Mouse (Mus musculus) retina, adult 2 months (tissue): ENCODE data around the gene Rpa2.
"Not testable (repeated sequence)": the region's sequence is repeated elsewhere in the genome, so short reads cannot be mapped to it uniquely, and the experiment has no call there.

Experiments
- DNase-seq: peaks from one replicate; pipeline ENCODE4 v3.0.0-alpha.2; 2012; ENCODE audit warnings: low read depth, low spot score

Rpa2 gene

GRCm38 (mm10) chr4:132762602-132763001 lies 5.5 kb upstream of the Rpa2 start:
- no peak for DNase-seq

- DNase-seq, result not testable (repeated sequence)
Observed at GRCm38 (mm10) chr4:132763125-132763524, 5.0 kb upstream of the Rpa2 start.

DNA sequence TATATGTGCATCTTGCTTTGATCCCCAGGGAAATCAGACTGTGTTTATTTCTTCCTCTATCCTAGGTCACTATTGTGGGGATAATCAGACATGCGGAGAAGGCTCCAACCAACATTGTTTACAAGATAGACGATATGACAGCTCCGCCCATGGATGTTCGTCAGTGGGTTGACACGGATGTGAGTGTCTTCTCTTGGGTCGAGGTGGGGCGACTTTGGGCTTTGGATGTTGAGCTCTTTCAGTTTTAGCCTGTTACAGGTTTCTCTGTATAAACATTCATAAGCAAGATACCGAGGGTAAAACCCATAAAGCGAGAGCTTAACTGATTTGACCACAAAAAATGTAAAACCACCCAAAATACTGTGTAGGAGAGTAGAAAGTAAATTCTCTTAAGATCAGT lies 3.6 kb downstream of the Rpa2 start:
- DNase-seq, result no peak

- no peak for DNase-seq
Observed at GRCm38 (mm10) chr4:132774905-132775304, 6.8 kb downstream of the Rpa2 start.

DNA sequence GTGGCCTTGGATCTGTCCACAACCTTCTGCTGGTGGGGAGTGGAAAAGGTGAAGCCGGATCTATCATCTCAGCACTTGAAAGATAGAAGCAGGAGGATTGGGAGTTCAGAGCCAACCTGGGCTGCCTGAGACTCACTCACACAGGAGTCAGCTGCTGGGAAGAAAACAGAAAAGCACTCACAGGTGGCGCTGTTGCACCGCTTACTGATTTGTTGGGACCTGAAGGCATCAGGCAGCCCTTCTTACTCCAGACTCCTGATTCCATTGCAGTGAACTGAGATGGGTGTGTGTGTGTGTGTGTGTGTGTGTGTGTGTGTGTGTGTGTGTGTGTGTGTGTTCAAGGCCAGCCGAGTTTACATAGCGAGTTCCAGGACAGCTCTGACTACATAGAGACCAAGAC lies 8.6 kb downstream of the Rpa2 start:
- DNase-seq, result no peak

DNA sequence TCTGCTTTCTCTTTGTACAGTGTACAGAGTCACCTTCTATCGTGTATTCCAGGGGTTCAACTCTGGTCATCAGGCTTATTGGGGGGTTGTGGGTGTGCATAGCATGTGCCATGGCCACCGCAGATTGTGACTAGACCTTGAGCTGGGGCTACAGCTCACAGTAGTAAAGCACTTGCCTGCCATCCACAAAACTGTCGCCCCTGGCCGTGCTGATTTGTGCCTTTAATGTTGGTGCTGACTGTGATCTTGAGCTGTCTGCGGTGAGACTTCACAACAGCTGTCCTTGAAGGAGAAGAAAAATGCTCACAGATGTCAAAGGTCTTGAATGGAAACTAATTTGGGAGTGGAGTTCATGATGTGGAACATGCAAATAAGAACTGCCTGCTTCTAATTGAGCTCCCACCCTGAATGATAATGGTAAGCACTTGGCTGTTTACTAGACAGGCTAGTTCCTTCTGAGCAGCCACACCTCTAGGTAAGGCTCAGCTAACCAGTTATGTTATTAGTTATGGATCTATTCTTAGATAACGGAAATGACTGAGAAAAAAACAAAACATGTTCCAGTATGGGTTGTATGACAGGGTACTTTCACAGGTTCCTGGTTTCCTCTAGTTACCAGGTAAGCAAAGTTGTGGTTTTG lies 10.6 kb downstream of the Rpa2 start:
- no peak for DNase-seq

GRCm38 (mm10) chr4:132780288-132780687 lies 12.2 kb downstream of the Rpa2 start:
- no peak for DNase-seq

DNA sequence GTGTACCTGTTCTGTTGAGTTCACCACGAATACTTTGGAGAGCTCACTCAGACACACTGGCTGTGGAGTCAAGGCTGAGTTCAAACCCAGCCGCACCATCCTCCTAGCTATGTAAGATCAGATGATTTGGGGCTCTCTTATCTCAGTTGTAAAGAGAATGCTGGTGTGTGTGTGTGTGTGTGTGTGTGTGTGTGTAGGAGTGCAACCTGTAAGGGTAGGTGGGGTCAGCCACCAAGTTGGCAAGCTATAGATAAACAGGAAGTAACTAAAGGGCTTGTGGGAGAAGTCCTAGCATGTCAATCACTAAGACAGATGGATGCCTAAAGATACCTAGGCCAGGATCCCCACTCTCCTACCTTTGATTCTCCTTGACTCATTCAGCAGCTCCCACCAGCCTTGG lies 15.6 kb downstream of the Rpa2 start:
- no peak for DNase-seq

DNA sequence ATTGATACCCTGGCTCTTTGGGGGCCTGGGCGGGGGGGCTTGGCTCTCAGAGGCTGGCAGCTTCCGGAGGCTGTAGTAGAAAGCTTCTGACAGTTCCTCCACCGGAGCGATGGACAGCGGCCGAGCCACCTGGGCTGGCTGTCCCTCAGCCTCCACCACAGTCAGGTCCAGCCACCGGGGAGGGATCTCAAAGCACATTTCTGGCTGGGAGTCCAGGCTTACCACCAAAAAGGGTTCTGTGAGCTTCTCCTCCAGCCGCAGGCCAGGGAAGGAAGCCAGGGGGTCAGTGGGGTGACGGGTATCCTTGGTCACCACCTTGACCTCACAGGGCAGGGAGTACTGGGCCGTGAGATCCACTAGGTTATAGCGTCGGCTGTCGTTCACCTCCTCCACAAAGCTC lies 17.1 kb downstream of the Rpa2 start:
- DNase-seq, result no peak

DNA sequence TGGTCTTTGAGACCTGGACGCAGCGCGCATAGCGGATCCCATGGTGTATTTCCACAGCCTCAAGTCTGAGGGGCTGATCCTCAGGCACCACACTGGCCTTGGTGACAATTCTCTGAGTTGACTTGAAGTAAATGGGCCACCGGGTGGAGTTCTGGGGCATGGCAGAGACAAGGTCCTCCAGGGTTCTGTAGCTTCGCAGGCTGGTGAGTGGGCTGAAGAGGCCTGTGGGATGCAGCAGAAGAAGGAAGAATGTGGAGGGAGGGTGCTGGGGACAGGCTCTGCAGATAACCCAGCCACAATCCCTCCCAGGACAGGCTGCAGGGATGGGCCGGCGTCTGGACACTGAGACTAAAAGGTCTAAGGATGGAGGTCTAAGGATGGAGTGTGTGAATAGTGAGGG lies 21.6 kb downstream of the Rpa2 start:
- DNase-seq, result no peak

- not testable (repeated sequence) for DNase-seq
Observed at GRCm38 (mm10) chr4:132793322-132794004, 25.3 kb downstream of the Rpa2 start.

- no peak for DNase-seq
Observed at GRCm38 (mm10) chr4:132794028-132794427, 25.9 kb downstream of the Rpa2 start.

- no peak for DNase-seq
Observed at GRCm38 (mm10) chr4:132794760-132795159, 26.6 kb downstream of the Rpa2 start.

DNA sequence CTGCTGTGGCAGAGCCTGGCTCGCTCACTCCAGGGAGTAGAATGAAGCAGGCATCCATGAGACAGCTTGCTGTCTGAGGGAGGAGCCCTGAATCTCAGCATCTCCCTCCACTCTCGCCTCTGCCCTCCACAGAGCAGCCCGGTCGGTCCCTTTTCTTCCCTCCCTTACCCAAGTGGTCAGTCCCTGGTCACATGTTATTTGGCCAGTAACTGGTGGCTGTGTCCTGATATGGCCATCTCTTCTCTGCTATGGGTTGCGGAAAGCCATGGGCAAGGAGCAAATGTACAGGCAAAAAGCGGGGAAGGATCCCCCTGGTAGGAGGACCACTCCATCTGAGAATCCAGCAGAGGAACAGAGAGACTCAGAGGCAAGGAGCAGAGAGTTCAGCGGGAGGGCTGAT lies 27.0 kb downstream of the Rpa2 start:
- DNase-seq, result no peak

DNA sequence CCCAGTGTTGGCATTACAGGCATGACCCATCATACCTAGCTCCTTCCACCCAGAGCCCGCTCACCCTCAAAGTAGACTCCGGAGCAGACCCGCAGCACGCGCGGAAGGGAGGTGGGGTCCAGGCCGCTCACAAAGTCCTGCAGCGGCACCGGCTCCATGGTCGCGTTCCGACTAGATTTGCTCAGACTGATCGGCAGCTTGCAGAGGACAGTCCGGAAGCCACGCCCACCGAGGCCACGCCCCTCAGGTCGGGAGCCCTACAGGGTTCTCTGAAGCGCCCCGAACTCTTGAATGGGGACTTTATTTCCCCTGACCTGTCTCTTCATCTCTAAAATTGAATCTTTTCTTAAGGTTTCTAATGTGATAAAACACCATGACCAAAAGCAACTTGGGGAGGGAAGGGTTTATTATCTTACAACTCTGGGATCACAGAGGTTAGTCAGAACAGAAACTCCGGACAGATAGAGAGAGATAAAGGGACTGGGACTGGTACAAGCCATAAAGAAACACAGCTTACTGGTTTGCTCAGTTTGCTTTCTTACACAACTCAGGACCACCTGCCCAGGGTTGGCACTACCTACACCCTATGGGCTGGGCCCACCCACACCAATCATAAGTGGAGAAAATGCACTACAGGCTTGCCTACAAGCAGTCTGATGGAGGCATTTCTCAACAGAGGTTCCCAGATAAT lies 28.2 kb downstream of the Rpa2 start, which contains the start of gene Themis2:
Gene Themis2, minus strand, starts transcription at position 192 of the 691 bp plus-strand sequence.
- no peak for DNase-seq

GRCm38 (mm10) chr4:132797461-132797860 lies 29.3 kb downstream of the Rpa2 start:
- no peak for DNase-seq

DNA sequence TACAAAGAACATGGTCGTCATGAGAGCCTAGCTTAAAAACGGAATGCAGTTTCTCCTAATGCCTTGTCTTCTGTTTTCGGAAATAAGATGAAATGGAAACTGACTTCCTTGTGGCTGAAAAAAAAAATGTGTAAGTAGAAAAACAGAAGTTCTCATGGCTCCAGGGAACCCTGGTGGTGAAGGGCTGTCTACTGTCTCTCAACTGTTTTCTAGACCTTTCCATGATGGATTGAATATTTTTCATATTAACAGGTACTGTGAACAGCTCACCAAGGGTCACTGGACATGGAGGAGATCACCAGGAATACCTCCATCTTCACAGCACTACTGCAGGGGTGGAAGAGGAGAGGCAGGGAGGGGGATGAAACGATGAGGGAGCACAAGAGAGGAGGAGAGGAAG lies 29.9 kb downstream of the Rpa2 start:
- DNase-seq, result no peak

DNA sequence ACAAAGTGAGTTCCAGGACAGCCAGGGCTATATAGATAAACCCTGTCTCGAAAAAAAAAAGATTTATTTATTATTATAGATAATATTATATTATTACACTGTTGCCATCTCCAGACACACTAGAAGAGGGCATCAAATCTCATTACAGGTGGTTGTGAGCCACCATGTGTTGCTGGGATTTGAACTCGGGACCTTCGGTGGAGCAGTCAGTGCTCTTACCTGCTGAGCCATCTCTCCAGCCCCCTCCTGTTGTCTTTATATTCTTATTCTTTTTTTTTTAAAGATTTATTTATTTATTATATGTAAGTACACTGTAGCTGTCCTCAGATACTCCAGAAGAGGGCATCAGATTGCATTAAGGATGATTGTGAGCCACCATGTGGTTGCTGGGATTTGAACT lies 30.5 kb downstream of the Rpa2 start:
- DNase-seq, result not testable (repeated sequence)

- no peak for DNase-seq
Observed at GRCm38 (mm10) chr4:132799845-132800244, 31.7 kb downstream of the Rpa2 start.

- no peak for DNase-seq
Observed at GRCm38 (mm10) chr4:132801176-132802077, 33.3 kb downstream of the Rpa2 start.

GRCm38 (mm10) chr4:132802171-132802637 lies 34.1 kb downstream of the Rpa2 start:
- no peak for DNase-seq

DNA sequence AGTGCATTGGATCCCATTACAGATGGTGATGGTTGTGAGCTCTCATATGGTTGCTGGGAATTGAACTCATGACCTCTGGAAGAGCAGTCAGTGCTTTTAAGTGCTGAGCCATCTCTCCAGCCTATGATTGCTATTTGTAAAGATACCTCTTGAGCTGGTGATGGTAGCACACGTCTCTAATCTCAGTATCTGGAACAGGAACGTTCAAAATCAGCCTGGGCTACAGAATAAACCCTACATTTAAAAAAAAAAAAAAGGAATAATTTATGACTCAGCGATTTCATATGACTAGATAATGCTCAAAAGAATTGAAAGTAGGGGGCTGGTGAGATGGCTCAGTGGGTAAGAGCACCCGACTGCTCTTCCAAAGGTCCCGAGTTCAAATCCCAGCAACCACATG lies 35.1 kb downstream of the Rpa2 start:
- DNase-seq, result no peak
